Mouse (Mus musculus): ENCODE measurements around the gene Nhlrc3.

DNA sequence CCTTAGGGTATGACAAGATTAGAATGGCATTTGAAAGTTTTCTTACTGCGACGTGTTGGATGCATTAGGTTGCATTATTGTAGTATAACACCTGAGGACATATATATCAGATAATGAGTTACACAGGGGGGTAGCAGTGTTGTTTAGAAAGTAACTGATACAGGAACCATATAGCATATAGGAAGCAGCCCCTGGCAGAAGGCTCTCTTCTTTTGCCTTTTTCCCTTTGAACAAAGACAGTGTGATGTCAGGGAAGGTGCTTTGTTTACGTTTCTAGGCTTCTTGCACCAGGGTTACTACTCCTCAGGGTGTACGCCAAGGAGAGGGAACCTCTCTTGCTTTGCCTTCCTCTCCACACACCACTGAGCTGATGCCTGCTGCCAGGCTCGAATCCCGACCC is 25.2 kb upstream of the Nhlrc3 start, which contains the start of gene Stoml3:
- TF ChIP-seq CTCF (IDR thresholded peaks at IDR 0.05; ENCODE audit: low read depth) (no peak), EP300 (IDR thresholded peaks at IDR 0.05; ENCODE audit: low read depth) (no peak)

All from heart, postnatal 0 days (tissue).